Mouse (Mus musculus) liver, embryonic 11.5 days (tissue): Measurements from ENCODE around the gene Mecr. TPM values are rescaled to one million over a fixed set of nuclear protein-coding genes. Genes with fewer than 3 reads are reported as not detected.

ENCODE experiments used
- ATAC-seq: fragments of 200-750 bp; cut with Nextera tagmentation; replicated peaks from 2 replicates; pipeline ENCODE4 v1.8.0; 2017; ENCODE audit warnings: moderate number of reproducible peaks, mild to moderate bottlenecking, moderate TSS enrichment, moderate library complexity; ENCODE audit not compliant: low FRiP score
- DNase-seq: peaks from one replicate; pipeline ENCODE4 v3.0.0-alpha.2; 2017; ENCODE audit warnings: low spot score
- H3K27ac ChIP-seq: fragments of 300-500 bp; sonication (generic); 2 replicates; pipeline ENCODE4 v1.5.1; 2014; ENCODE audit warnings: mild to moderate bottlenecking, low read depth, low read length, control low read depth
- H3K27me3 ChIP-seq: fragments of 300-500 bp; sonication (generic); replicated peaks from 2 replicates; pipeline ENCODE4 v1.6.1; 2014; ENCODE audit warnings: low read length, mixed read lengths; ENCODE audit not compliant: control insufficient read depth, insufficient read depth
- H3K36me3 ChIP-seq: fragments of 300-500 bp; sonication (generic); 2 replicates; pipeline ENCODE4 v1.6.1; 2014; ENCODE audit warnings: mild to moderate bottlenecking, low read length, moderate library complexity, mixed read lengths; ENCODE audit not compliant: control insufficient read depth, insufficient read depth
- H3K4me1 ChIP-seq: fragments of 300-500 bp; sonication (generic); replicated peaks from 2 replicates; pipeline ENCODE4 v1.6.1; 2014; ENCODE audit warnings: low read length, mixed read lengths; ENCODE audit not compliant: control insufficient read depth, insufficient read depth
- H3K4me2 ChIP-seq: fragments of 300-500 bp; sonication (generic); 2 replicates; pipeline ENCODE4 v1.6.1; 2014; ENCODE audit warnings: mild to moderate bottlenecking, control low read depth, moderate library complexity
- H3K4me3 ChIP-seq: fragments of 300-500 bp; sonication (generic); 2 replicates; pipeline ENCODE4 v1.5.1; 2014; ENCODE audit warnings: low read depth, low read length, control low read depth
- H3K9ac ChIP-seq: fragments of 300-500 bp; sonication (generic); 2 replicates; pipeline ENCODE4 v1.6.1; 2014; ENCODE audit warnings: low read depth, low read length, control low read depth
- H3K9me3 ChIP-seq: fragments of 300-500 bp; sonication (generic); 2 replicates; pipeline ENCODE4 v1.6.1; 2016; ENCODE audit warnings: low read length, inconsistent platforms, mixed read lengths; ENCODE audit not compliant: control insufficient read depth
- WGBS: fragments of 180-500 bp; shearing (Covaris S2); extraction: QIAGEN DNeasy Blood & Tissue Kit; methylation state at CpG from one replicate; pipeline ENCODE4 v1.1.7; 2014; 5-methylcytosine and 5-hydroxymethylcytosine counted together
- polyA plus RNA-seq: library from polyadenylated mRNA; unstranded; fragments of >200 nt; fragmentation: Nextera tagmentation; extraction: Ambion mirVana; gene quantifications from 2 replicates; pipeline ENCODE4 v1.2.1, GENCODE M21; 2014

The Mecr gene
- polyA plus RNA-seq, 1 experiment from 2014 or later = 64.4 TPM

GRCm38 (mm10) chr4:131917010-131917555 lies 73.8 kb downstream of the Mecr start:
- Histone ChIP-seq H3K9me3 (no peaks in the 10 kb centered on the region), H3K4me2 (no peak overlapping the region), H3K27ac (no peak overlapping the region), H3K4me1 (peaks cover 44% of the 10 kb centered on the region), H3K36me3 (no peaks in the 10 kb centered on the region), H3K4me3 (no peak overlapping the region), H3K9ac (no peak overlapping the region), H3K27me3 (peaks cover 98% of the 10 kb centered on the region)
- DNase-seq (no peak), ATAC-seq (no peak)
- 75% methylated on average over 10 of the region's 10 CpGs for WGBS

Other genes with a start within 250 kb of the Mecr start
- gene Ptpru, start 5.2 kb upstream of the Mecr start, polyA plus RNA-seq = 5.8 and 6.1 TPM in 2 replicates
- 113 and 118 TPM in 2 replicates for gene Srsf4, start 30.1 kb downstream of the Mecr start, polyA plus RNA-seq
- 0.78 and 1.2 TPM in 2 replicates for gene Tmem200b, start 78.3 kb downstream of the Mecr start, polyA plus RNA-seq
- 0.10 and 0.11 TPM in 2 replicates for gene Gm10300, start 231.2 kb downstream of the Mecr start, polyA plus RNA-seq
- gene Epb41, start 231.9 kb downstream of the Mecr start, polyA plus RNA-seq = 108 and 116 TPM in 2 replicates